Mouse (Mus musculus): ENCODE measurements at regions not wholly inside any gene's neighbourhood (a gene's known extent, or its start where the extent isn't known, plus 50 kb on each side); places are given as distances from the start of the nearest gene placed in this dataset.

DNA sequence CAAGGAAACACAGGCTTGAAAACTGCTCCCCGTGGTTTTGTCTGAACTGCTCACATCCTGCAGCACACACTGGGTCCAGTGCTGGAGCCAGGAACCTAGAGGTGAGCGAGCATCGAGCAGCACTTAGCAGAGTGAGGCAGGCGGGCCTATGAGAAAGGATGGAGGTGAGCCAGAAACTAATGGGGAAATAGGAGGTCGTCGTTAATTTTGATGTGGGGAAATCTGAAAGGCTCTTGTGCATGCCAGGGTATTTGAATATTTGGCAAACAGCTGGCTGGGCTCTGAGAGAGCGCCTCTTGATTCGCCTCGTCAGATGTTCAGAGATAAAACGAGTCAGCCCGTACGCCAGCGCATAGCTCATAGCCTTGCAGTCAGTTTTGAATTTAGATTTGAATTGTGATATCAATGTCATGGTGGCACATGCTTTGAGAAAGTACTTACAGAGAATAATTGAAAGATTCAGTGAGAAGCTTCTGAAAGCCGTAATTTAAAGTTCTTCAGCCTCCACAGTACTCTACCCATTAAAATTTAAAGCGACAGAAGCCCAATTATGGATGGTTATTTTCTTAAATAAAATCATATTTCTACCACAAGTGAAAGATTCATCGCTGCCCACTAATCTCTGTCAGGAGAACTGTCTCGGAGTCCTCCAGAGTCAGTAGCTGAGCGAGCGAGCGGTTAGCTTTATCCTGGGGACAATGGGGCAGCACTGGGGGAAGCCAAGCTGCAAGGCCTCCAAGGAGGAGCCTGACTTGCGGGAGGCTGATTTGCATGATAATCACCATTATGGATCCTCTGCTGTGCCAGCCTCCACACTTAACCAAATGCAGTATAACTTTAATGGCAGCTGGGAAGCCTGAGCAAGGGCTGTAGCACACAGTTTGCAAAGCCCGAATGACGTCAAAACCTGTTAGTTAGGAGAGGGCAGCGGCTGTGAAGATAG lies 227.9 kb upstream of the Nr2f1 start:
- CTCF ChIA-PET, result no interaction called here
- POLR2A ChIA-PET, result interaction anchor here in 2 of 4 experiments (0.5 to 0.7 kb wide), 3 partner anchors 13 to 242 kb away, joined by 3 to 4 read pairs (median 3); no protein-coding TSS in a partner anchor

DNA sequence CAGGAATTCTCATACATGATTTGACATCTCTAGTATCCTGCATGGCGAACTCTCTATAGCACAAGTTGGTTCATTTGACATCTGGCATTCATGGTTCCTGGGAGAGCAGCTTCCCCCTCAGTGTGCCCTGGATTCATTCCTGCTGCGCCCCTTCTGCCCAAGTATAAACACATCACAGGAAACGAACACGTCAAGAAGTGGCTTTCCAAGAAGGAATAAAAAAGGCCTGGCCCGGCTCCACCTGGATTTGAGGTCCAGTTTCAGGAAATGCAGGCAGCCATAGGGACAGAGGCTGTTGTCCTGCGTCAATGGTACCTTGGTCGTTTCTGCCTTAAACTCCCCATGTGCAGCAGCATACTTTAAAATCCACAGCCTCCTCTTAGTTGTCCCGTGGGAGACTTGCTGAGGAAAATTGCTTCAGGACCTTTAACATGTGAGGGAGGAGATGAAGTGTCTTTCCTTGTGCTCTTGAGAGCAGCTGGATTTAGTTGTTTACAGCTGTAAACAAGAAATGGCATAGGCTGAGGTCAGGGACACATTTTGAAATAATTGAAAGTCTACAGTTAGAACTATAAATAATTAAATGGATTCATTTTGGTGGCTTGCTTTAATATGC lies 226.9 kb upstream of the Nr2f1 start:
- ChIA-PET CTCF (no interaction called here), POLR2A (no interaction called here)

DNA sequence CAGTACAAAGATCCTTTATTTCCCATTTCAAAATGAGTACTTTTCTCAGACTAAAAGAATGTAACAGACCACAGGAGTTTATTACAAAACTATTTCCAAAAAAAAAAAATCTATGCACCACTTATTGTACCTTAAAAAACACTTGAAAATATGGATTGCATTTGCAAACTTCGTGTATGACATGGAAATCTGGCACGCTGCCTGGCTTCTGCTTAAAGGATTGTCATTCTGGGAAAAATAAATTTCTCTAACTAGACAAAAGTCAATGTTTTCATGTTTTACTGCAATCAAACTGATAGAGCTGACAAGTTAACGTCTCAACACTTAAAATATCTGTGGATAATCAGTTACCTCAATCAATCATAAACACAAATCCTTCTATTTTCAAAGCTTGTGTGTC lies 205.5 kb upstream of the Nr2f1 start:
- CTCF ChIA-PET, result no interaction called here
- POLR2A ChIA-PET, result no interaction called here

DNA sequence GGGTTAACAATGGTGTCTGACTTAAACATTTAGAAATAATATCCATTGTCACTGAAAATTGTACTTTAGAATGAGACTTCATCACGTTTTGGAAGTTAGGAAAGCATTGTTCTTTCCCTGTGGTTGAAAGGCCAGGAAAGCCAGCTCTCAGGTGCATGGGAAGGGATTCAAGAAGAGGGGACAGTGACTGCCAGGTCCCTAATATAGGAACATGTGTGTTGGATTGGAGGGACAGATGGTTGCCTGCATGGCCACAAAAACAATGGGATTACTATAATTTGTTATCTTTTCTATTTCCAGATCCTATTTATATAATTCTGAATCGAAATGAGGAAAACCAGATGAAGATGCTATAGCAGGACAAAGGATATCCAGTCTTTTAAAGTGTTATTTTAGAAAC lies 184.2 kb upstream of the Nr2f1 start:
- ChIA-PET CTCF (no interaction called here), POLR2A (no interaction called here)

DNA sequence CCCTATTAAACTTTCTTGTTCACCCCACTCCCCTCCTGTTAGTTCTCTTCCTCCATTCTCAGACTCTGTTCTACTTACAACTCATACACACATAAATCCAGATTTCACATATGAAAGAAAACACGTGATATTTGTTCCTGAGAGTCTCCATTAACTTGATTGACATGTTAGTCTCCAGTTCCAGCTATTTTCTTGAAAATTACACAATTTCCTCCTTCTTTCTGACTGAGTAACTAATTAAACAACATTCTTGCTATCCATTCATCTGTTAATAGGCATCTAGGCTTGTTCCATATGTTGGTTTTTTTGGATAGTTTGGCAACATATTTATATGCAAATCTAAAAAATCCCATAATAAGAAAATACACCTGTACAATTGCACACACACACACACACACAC lies 161.7 kb upstream of the Nr2f1 start:
- CTCF ChIA-PET, result no interaction called here
- POLR2A ChIA-PET, result no interaction called here

DNA sequence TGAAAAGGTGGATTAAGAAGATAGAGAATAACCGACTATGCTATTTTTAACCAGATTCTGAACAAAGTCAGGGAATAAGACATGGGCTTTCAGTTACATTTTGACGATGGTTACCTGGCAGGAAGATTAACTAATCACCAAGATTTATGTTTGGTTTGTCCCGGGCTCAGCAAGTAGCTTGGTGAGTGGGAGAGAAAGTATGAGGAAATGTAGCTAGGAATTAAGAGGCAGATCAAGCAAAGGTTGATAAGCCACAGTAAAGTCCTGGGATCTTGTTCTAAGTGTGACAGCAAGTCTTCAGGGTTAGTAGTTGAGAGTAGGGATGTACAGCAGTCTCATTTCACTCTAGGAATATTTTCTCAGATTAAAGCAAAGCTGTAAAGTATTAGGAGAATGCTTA lies 149.3 kb upstream of the Nr2f1 start:
- ChIA-PET CTCF (no interaction called here), POLR2A (no interaction called here)

DNA sequence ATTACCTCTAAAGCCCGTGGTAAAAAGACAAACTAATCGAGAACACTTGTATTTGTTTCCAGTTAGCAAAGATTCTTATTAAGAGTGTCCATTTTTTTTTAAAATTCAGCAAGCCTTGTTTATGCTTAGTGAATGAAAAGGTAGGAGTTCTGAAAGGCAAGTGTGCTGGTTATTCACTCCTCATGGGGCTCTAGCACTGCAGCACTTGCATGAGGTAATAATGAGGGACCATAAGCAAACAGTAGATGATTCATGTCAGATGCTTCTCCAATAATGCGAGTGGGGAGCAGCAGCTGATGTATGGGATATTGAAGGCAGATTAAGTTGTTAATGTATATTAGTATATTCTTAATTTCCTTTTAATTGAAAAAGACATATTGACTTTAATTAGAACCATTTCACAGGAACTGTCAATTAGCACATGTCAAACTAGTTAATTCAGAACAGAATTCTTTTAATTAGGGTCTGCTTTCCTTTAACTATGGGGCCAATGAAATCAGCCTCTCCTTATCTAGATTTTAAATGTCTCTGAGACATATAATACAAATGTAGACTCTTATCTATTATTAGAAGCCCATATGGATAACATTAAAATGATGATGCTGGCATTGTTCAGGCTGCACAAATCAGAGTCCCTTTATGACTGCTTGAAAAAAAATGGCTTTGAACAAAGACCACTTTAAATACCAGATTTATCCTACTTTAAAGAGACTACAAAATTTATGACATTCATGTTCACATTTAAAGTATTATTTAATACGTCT lies 125.1 kb upstream of the Nr2f1 start:
- ChIA-PET CTCF (no interaction called here), POLR2A (no interaction called here)

DNA sequence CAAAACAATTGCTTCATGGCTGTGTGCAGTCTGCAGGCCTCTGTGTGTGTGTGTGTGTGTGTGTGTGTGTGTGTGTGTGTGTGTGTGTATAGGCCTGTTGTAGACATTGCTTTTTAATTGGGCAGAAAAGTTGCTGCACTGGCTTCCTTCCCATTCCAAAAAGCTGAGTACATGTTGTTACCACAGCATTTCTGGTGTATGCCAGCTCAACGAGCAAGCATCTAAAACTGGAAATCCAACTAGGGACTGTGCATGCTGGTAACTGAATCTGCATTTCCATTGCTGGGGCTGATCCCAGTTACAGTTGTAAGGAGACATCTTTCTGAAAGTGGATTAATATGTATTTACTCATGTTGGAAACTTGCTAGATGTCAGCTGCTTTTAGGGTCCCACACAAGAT lies 123.6 kb upstream of the Nr2f1 start:
- ChIA-PET CTCF (no interaction called here), POLR2A (no interaction called here)

DNA sequence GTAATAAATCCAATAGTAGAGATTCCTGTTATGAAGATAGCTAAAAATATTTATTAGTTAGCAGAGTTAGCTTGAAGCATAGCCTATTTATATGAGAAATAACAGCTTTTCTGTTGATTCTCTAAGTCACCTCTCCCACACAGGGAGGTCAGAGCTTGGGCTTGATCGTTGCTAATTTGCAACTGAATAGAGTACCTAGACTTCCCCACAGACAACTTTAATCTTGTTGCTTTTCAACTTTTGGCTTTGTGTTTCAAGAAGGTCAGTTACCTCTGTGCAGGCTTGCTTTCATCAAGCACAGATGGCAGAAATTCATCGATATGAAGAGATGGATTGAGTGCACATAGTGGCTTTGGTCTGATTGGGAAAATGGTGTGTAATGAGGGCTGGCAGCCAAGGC lies 118.9 kb upstream of the Nr2f1 start:
- POLR2A ChIA-PET, result no interaction called here
- CTCF ChIA-PET, result no interaction called here

DNA sequence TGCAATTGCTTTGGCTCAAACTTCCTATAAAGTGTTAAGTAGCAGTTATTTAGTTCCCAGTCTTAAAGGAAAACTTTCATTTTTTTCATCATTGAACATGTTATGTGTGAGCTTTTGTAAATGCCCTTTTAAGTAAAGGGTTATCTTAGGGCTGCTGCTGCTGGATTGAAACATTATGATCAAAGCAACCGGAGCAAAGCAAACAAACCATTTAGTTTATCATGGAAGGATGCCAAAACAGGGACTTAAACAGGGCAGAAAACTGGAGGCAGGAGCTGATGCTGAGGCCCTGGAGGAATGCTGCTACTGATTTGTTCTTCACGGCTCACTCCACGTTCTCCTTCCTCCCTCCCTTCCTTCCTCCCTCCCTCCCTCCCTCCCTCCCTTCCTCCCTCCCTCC lies 111.3 kb upstream of the Nr2f1 start:
- CTCF ChIA-PET, result no interaction called here
- POLR2A ChIA-PET, result no interaction called here
